Mouse (Mus musculus) kidney, postnatal 25 days (tissue): ENCODE data around the gene Ywhaq.

Experiments
- DNase-seq, 2 experiments: peaks; one replicate each; pipeline ENCODE4 v3.0.0; 2021; ENCODE audit warnings: mixed read lengths in 2 of 2

The Ywhaq gene

GRCm38 (mm10) chr12:21417100-21418070 lies at the start of gene Ywhaq:
Gene Ywhaq, minus strand, starts transcription at chr12:21417637.
- peak; percentile 98 to 99 for DNase-seq

DNA sequence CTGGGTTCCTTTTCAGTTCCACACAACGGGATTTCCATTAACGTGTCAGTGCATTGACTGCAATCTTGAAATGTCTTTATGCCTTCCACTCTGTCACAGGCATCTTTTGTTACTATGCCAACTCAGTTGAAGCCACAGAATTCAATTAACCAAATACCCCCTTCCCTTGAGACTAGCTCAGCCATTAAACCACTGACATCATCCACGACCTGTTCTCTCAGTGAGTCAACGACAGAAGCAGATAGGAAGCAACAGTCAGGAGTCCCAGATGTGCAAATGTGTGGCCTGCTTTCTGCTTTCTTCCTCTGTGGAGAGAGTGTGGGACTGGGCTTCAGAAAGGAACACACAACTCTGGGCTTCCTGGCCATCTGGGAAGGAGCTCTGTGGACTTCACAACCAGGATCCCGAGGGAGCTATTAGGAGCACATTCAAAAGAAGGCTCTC lies 46.0 kb upstream of the Ywhaq start:
- DNase-seq: no peak

GRCm38 (mm10) chr12:21462658-21463057 lies 45.2 kb upstream of the Ywhaq start:
- no peak for DNase-seq

DNA sequence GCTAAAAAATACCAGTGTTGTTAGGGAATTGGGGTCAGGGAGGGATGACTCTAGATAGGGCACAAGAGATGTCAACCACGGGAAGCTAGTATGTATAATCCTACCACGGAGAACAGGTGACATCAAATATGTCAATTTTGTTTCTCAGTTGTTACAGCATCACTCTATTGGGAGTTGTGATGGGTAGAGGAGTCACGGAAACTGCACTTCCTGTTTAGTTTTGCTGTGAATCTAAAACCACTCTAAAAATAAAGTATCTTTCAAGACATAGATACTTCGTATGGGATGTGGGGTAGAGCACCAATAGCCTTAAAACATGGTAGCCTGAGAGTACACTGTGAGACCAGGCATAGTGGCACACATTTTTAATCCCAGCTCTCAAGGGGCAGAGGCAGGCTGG lies 42.2 kb upstream of the Ywhaq start:
- no peak for DNase-seq

DNA sequence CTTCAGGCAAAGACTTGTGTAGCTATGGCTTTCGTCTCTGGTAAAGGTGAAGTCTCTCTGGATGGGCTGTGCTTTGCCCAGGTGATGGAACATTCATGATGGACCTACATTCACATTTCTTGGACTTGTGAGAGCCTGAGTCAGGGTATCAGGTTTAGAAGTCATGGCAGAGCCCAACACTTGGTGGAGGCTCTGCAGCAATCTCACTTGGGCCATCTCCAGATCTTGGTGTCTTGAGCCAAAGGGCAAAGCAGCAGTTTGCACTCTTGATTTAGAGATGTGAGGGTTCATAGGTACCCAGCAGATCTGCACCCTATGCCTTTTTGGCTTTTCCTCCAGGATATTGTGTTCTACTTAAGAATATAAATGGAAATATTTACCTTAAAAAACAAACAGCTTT lies 38.6 kb upstream of the Ywhaq start:
- DNase-seq: no peak

GRCm38 (mm10) chr12:21451752-21452151 lies 34.3 kb upstream of the Ywhaq start:
- no peak for DNase-seq

DNA sequence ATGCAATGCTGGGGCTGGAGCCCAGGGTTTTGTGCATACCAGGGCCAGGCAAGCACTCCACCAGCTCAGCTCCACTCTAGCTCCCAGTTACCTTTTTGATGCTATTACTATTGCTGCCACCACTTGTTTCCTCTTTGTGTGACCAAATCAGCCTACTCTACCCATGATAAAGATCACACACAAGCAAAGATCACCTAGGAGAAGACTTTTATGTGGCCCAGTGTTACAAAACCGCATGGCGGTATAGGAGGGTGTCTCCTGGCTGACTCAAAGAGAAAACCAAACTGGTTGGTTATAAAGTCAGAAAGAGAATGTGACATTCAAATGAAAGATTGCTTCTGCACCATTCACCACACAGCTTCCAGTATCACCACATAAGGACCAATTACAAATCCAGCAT lies 33.9 kb upstream of the Ywhaq start:
- no peak for DNase-seq

- DNase-seq: no peak
Observed at GRCm38 (mm10) chr12:21443783-21444182, 26.3 kb upstream of the Ywhaq start.

- DNase-seq: no peak
Observed at GRCm38 (mm10) chr12:21441870-21442269, 24.4 kb upstream of the Ywhaq start.

DNA sequence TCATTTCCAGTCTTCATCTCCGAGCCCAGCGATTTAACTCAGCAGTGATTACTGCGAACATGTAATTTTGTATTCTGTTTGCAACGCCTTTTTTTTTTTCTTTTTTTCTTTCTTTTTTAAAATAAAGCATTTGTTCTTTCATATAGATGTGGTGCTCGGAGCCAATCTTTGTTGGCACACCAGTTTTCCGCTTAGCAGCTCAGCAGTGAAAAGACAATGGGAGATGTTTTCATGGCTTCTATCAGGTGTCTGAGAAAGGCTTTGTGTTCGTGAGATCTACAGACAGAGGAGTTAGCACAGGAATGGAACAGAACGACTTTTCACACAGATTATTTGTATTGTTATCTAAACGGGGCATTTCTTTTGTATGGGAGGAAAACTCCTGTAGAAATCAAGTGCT lies 22.0 kb upstream of the Ywhaq start:
- DNase-seq: no peak

GRCm38 (mm10) chr12:21438750-21439394 lies 21.4 kb upstream of the Ywhaq start:
- DNase-seq: peak; percentile 37 to 45

GRCm38 (mm10) chr12:21438294-21438693 lies 20.9 kb upstream of the Ywhaq start:
- DNase-seq: no peak

GRCm38 (mm10) chr12:21431950-21432349 lies 14.5 kb upstream of the Ywhaq start:
- DNase-seq: no peak

- DNase-seq: no peak
Observed at GRCm38 (mm10) chr12:21431039-21431438, 13.6 kb upstream of the Ywhaq start.

GRCm38 (mm10) chr12:21430140-21430539 lies 12.7 kb upstream of the Ywhaq start:
- no peak for DNase-seq

GRCm38 (mm10) chr12:21429021-21429420 lies 11.6 kb upstream of the Ywhaq start:
- DNase-seq: no peak

DNA sequence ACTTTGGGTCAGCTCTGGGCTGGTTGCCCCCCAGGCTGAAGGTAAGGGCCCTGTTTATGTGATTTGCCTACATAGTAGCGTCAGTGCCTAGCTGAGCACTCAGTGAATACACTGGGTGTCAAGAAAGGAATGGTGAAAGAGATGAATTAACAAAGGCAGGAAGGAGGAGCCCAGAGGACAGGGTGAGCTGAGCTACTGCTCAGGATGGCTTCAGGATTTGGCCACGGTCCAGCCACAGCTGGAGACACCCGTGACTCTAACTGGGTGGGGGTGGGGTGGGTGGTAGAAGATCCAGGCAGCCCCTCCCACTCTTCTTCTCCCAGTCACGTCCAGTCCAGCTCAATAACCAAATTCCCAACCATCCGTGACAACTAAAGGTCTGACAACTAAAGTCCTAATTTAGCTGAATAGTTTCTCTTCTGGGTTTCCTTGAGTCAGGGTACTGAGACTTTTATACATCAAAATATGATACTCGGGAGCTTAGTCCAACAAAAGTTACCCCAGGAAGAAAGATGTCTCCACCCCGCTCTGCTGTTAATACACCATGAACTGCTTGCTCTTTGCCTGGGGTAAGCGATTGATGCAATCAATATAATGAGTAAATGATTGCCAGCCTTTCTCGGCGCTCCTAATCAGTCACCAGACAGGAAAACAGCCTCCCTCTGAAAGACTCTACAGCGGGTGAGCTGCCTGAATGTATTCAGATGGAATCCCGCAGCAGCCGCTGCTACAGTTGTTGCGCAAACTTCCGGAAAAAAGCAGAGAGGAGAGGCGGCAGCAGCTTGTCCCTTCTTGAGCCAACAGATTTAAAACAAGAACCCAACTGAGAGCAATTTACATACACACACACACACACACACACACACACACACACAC lies 8.9 kb upstream of the Ywhaq start:
- DNase-seq: peak; percentile 78 to 85

- no peak for DNase-seq
Observed at GRCm38 (mm10) chr12:21424683-21425082, 7.2 kb upstream of the Ywhaq start.

DNA sequence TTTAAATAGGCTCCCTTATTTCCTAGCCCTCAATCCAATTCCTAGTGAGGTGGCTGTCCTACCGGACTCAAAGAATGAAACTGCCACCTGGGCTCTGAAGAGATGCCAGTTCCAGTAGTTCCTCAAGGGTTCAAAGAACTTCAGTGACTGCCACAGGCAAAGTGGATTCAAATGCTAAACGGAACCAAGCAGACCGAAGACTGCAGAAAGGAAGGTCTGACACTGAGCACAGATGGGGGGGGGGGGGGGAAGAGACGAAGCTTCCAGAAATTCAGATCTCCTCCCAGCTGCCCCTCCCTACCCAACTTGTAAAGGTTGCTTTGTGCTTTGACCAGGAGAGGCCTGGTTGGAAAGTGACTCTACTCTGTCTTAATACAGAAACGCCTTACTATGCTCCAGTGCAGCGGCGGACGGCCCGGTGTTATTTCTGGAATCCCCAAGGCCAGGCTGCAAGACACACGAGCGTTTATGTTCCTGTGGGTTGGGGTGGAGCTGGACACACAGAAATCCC lies 1.2 kb upstream of the Ywhaq start:
- no peak for DNase-seq

GRCm38 (mm10) chr12:21418083-21418482 lies 646 bp upstream of the Ywhaq start:
- DNase-seq: no peak

- no peak for DNase-seq
Observed at GRCm38 (mm10) chr12:21416506-21416905, 931 bp downstream of the Ywhaq start.

GRCm38 (mm10) chr12:21410620-21411019 lies 6.8 kb downstream of the Ywhaq start:
- DNase-seq: no peak

DNA sequence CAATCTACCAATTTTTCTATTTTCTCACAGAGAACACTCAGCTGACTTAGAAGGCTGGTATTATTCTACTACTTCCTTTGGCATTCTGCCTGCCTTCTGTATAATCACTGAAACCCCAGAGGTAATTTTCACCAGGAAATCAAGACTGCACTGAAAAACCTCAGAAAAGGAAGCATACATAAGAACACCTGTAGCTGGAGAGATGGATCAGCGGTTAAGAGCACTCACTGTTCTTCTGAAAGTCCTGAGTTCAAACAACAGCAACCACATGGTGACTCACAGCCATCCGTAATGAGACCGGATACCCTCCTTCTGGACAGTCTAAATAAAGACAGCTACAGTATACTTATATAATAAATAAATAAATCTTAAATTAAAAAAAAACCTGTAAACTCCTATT lies 7.8 kb downstream of the Ywhaq start:
- no peak for DNase-seq
